8 mouse cellular contexts compared by ENCODE assay signal in the genomic region with DNA sequence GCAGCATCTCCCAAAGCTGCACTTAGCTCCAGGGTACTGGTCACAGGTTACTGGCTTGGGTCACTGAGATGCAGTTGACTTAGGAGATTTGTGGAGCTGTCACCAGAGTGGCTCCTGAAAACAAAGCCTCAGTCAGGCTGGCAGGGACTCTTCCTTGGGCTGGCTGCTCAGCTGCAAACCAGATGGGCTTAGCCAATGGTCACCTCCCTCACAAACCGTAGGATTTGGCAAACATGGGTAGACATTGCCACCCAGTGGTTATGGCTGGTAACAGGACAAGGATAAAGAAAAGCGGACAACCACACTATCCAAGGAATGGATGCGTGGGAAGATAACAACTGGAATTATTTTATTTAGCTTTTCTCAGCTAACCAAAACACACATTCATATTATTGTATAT. TPM values are rescaled to one million over a fixed set of nuclear protein-coding genes. Genes with fewer than 3 reads are reported as not detected.
A peak's percentile ranks its signal among the peaks of the same experiment; 100 is the strongest.
DNase-seq lines count a peak whose midpoint lies in the region; ATAC-seq lines count a peak whose summit lies in the region.

No protein-coding gene starts in this region.

- 12% methylated on average over 3 of the region's 3 CpGs for WGBS in embryonic facial prominence, embryonic 10.5 days
- WGBS in midbrain, embryonic 11.5 days: 12% methylated on average over 3 of the region's 3 CpGs

- no peak overlapping the region; the same call in 1 of the 2 replicates for H3K9ac ChIP-seq in midbrain, embryonic 11.5 days (ENCODE audit: low read length)

- H3K27ac ChIP-seq in embryonic facial prominence, embryonic 10.5 days (replicated peaks): peak overlapping the region; percentile 60
- no peak overlapping the region for H3K27ac ChIP-seq in midbrain, embryonic 11.5 days (ENCODE audit: low read depth, low read length)

- peak; percentile 93 for ATAC-seq in granulocyte monocyte progenitor cell, adult 5-6 weeks (replicated peaks; ENCODE audit: poor library complexity, severe bottlenecking)
- peak; percentile 90 for ATAC-seq in midbrain, embryonic 11.5 days (ENCODE audit: low FRiP score)

- peaks cover 15% of the 10 kb centered on the region for H3K4me1 ChIP-seq in embryonic facial prominence, embryonic 10.5 days
- H3K4me1 ChIP-seq in midbrain, embryonic 11.5 days (ENCODE audit: control insufficient read depth, insufficient read depth, low read length): no peaks in the 10 kb centered on the region

- no peaks in the 10 kb centered on the region for H3K36me3 ChIP-seq in embryonic facial prominence, embryonic 10.5 days (replicated peaks)
- H3K36me3 ChIP-seq in midbrain, embryonic 11.5 days (ENCODE audit: control insufficient read depth, insufficient read depth, low read length): no peaks in the 10 kb centered on the region
- no peaks in the 10 kb centered on the region for H3K36me3 ChIP-seq in splenic B cell, adult 2 months (ENCODE audit: control insufficient read depth, insufficient read depth, low read length, poor library complexity, severe bottlenecking)

- intact Hi-C loops in left cerebral cortex, postnatal 4 days (cut with DNase I): loop anchor here (5.0 to 10.0 kb wide), 3 partner anchors 1046 to 1754 kb away; partner anchors contain the start of gene Hs3st3b1

- H3K4me2 ChIP-seq in midbrain, embryonic 11.5 days: no peak overlapping the region

- DNase-seq in 3134 (ENCODE audit: extremely low read depth, insufficient read length, low spot score): peak; percentile 22
- DNase-seq in adrenal gland, adult 8-10 months: peak; percentile 31
- DNase-seq in embryonic facial prominence, embryonic 10.5 days (ENCODE audit: low spot score): peak; percentile 87
- DNase-seq in kidney, adult 18-20 months: peak; percentile 61
- DNase-seq in left cerebral cortex, postnatal 4 days: peak; percentile 83
- DNase-seq in midbrain, embryonic 11.5 days (ENCODE audit: low spot score, missing footprints): peak; percentile 97
- peak; percentile 31 for DNase-seq in splenic B cell, adult 2 months (ENCODE audit: low read depth, low spot score)

- peaks cover 21% of the 10 kb centered on the region for H3K27me3 ChIP-seq in embryonic facial prominence, embryonic 10.5 days (replicated peaks; ENCODE audit: low read depth, poor library complexity, severe bottlenecking)
- H3K27me3 ChIP-seq in midbrain, embryonic 11.5 days (ENCODE audit: control insufficient read depth, insufficient read depth, low read length): no peaks in the 10 kb centered on the region
- H3K27me3 ChIP-seq in splenic B cell, adult 2 months (ENCODE audit: control insufficient read depth, insufficient read depth, low read length, poor library complexity, severe bottlenecking): no peaks in the 10 kb centered on the region

- no peak overlapping the region for H3K4me3 ChIP-seq in embryonic facial prominence, embryonic 10.5 days
- H3K4me3 ChIP-seq in midbrain, embryonic 11.5 days (ENCODE audit: low read depth, low read length): no peak overlapping the region

- H3K9me3 ChIP-seq in embryonic facial prominence, embryonic 10.5 days: no peaks in the 10 kb centered on the region
- no peaks in the 10 kb centered on the region for H3K9me3 ChIP-seq in midbrain, embryonic 11.5 days (ENCODE audit: control insufficient read depth, low read length)

RNA-seq across cellular contexts. Expression of gene Elac2, which starts 10.3 kb away (rescaled TPM):
- total RNA-seq in adrenal gland, adult 8-10 months (2022): 10 to 100 TPM; 41.5 to 45.7 (median 42.4) TPM
- 37.2 and 41.1 TPM in 2 replicates for polyA plus RNA-seq in embryonic facial prominence, embryonic 10.5 days (2016; fragmentation: Nextera tagmentation; extraction: Ambion mirVana)
- total RNA-seq in granulocyte monocyte progenitor cell, adult 5-6 weeks (2014; fragmentation: Nextera tagmentation): 23.8 and 29.5 TPM in 2 replicates
- total RNA-seq in granulocyte monocyte progenitor cell, adult 5-6 weeks (2017): 33.3 and 38.0 TPM in 2 replicates
- 10 to 100 TPM; 28.3 to 30.5 TPM for total RNA-seq in left cerebral cortex, postnatal 4 days (2021)
- 32.2 and 32.3 TPM in 2 replicates for polyA plus RNA-seq in midbrain, embryonic 11.5 days (2014; fragmentation: Nextera tagmentation; extraction: Ambion mirVana)

Comparison
In these comparisons a context has a peak if more than half of its experiments do, and no peak if none do; other contexts are left out.
1. DNase-seq: peak in every context shown above with its lines; median percentile 97 in midbrain, embryonic 11.5 days; 87 in embryonic facial prominence, embryonic 10.5 days; 83 in left cerebral cortex, postnatal 4 days; 61 in kidney, adult 18-20 months; 31 in adrenal gland, adult 8-10 months; 31 in splenic B cell, adult 2 months; 22 in 3134.